Comparison of ENCODE assay signal across 10 mouse cellular contexts in the genomic region with DNA sequence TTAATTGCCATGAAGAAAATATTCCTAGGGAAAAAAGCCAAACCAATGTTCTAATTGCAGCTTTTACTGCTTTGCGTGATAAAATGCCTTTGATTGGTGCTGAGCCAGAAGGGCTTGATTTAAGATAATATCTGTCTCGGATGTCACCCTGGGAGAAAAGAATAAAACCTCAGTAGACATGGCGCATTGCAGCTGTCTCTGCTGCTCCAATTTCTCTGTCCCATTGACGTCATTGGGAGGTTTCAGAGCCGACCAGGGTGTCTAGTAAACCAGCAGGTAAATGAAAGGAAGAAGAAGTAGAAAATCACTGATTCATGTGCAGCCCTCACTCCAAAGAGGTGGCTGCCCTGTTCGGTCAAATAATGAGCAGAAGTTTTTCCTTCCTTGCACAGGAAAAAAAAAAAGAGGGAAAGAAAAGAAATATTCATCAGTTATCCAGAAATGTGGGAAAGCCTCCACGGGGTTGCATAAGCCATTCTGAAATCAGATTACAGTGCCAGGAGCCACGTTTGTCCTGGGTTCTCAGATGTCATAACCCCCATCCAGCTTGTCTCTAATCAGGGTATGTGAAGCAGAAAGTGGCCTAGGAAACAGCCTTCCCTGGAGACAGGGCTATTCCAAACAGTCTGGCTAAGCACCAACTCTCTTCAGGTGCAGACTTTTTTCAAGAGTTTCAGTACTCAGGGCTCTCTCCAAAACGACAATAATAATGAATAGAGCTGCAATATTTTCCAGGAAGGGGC.
DNase-seq lines count a peak whose midpoint lies in the region; ATAC-seq and TF ChIP-seq lines count a peak whose summit lies in the region.
"Had no signal": no experiment of that assay in that cellular context is flagged by ENCODE, and none has a peak within 500 bp of the region (broad histone marks: within the 10 kb centered on the region; RNA-seq: fewer than 3 reads in every experiment).

No protein-coding gene starts in this region.

- H3K9ac ChIP-seq in heart, embryonic 11.5 days (ENCODE audit: low read depth, low read length), result no peak overlapping the region
- H3K9ac ChIP-seq in forebrain, postnatal 0 days, result no peak overlapping the region
- H3K9ac ChIP-seq: liver, postnatal 0 days had no signal

- H3K36me3 ChIP-seq in heart, embryonic 11.5 days (ENCODE audit: control insufficient read depth, insufficient read depth, low read length), result no peaks in the 10 kb centered on the region
- no peaks in the 10 kb centered on the region for H3K36me3 ChIP-seq in forebrain, postnatal 0 days (ENCODE audit: insufficient read depth)

- no peak overlapping the region for H3K27ac ChIP-seq in heart, embryonic 11.5 days (ENCODE audit: low read depth, low read length)
- no peak overlapping the region for H3K27ac ChIP-seq in forebrain, postnatal 0 days (ENCODE audit: low read depth, low read length)

- intact Hi-C loops in heart, postnatal 10 days (cut with DNase I), result no loop called here

- H3K4me1 ChIP-seq in heart, embryonic 11.5 days (ENCODE audit: control insufficient read depth, insufficient read depth, low read length), result peaks cover 6% of the 10 kb centered on the region
- peaks cover 12% of the 10 kb centered on the region; the same call in 1 of the 2 replicates for H3K4me1 ChIP-seq in forebrain, postnatal 0 days (ENCODE audit: insufficient read depth)

- no peaks in the 10 kb centered on the region for H3K9me3 ChIP-seq in heart, embryonic 11.5 days (replicated peaks; ENCODE audit: control insufficient read depth, low read length)
- no peaks in the 10 kb centered on the region for H3K9me3 ChIP-seq in forebrain, postnatal 0 days (ENCODE audit: low read length)

- WGBS in heart, embryonic 11.5 days (ENCODE audit: insufficient replicate concordance), result 53% methylated on average over 9 of the region's 9 CpGs
- WGBS in forebrain, postnatal 0 days, result 17% methylated on average over 9 of the region's 9 CpGs

- H3K4me3 ChIP-seq in heart, embryonic 11.5 days (ENCODE audit: low read depth, low read length), result no peak overlapping the region
- no peak overlapping the region for H3K4me3 ChIP-seq in forebrain, postnatal 0 days (ENCODE audit: low read depth, low read length)

- ATAC-seq in heart, embryonic 11.5 days (replicated peaks; ENCODE audit: insufficient number of reproducible peaks, low FRiP score, low TSS enrichment), result no peak
- no peak for ATAC-seq in forebrain, postnatal 0 days
- ATAC-seq: intestine, embryonic 16.5 days; liver, postnatal 0 days had no signal

- H3K4me2 ChIP-seq in heart, embryonic 11.5 days, result no peak overlapping the region
- no peak overlapping the region for H3K4me2 ChIP-seq in forebrain, postnatal 0 days (ENCODE audit: low read depth)

- DNase-seq in heart, postnatal 10 days, result peak; percentile 23 to 25
- DNase-seq in urinary bladder, postnatal 14 days (ENCODE audit: low spot score), result peak; percentile 6
- DNase-seq in urinary bladder, adult 2 months (ENCODE audit: low spot score), result no peak
- DNase-seq in forebrain, postnatal 0 days, result peak; percentile 27
- DNase-seq in left cerebral cortex, adult 8-10 months (ENCODE audit: low spot score in 2 of 2), result no peak
- no peak for DNase-seq in thymus, postnatal 25 days
- DNase-seq: liver, postnatal 0 days; thymus, postnatal 4 days had no signal

- no peaks in the 10 kb centered on the region for H3K27me3 ChIP-seq in heart, embryonic 11.5 days (ENCODE audit: control insufficient read depth, insufficient read depth, low read length)
- no peaks in the 10 kb centered on the region for H3K27me3 ChIP-seq in forebrain, postnatal 0 days (ENCODE audit: insufficient read depth, low read length)

- TF ChIP-seq CTCF in forebrain, postnatal 0 days (IDR thresholded peaks at IDR 0.05; ENCODE audit: low read depth), result no peak

Comparison
In these comparisons a context has a peak if more than half of its experiments do, and no peak if none do; other contexts are left out.
1. DNase-seq: peak in heart, postnatal 10 days (2 of 2), urinary bladder, postnatal 14 days (single experiment) and forebrain, postnatal 0 days (single experiment); none in urinary bladder, adult 2 months (single experiment), left cerebral cortex, adult 8-10 months (0 of 2) and thymus, postnatal 25 days (single experiment).